Mouse (Mus musculus): Measurements from ENCODE around the gene Clic1. TPM values are rescaled to one million over a fixed set of nuclear protein-coding genes. Genes with fewer than 3 reads are reported as not detected.

Clic1 gene
- polyA plus RNA-seq, 1 experiment from 2014 or later, result 157 TPM

DNA sequence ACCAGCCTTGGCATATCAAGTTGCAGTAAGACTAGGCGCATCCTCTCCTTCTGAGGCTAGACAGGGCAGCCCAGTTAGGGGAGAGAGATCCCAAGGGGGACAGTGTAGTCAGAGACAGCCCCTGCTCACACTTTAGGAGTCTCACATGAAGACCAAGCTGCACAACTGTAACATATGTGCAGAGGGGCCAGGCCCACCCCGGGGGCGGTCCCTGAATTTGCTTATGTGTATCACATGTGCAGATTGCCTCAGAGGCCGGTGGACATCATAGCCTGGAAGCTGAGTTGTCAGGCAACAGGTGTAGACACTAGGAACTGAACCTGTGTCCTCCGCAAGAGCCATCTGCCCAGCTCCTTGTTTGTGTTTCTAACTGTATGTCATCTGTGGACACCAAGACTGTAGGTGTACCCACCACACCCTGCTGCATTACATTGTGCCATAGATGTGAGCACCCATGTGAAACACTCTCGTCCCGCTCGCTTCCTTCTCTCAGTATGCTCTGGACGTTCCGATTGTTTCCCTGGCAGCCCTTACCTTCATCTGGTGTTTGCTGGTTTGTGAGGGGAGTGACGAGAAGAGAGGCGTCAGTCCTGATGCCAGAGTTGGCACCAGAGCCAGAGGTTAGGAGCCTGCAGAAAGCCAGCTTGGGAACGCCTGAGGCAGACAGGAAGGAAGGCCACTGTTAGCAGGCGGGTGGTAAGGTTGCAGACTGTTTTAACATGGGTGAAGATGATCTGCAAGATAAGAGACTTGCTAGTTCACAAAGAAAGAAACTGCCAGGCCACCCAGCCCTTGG, 42.8 kb downstream of the Clic1 start:
- Histone ChIP-seq H3K9me3 (replicated peaks) (no peaks in the 10 kb centered on the region), H3K4me1 (peaks cover 12% of the 10 kb centered on the region), H3K36me3 (peaks cover 62% of the 10 kb centered on the region), H3K4me3 (no peak overlapping the region), H3K4me2 (replicated peaks) (no peak overlapping the region), H3K27ac (no peak overlapping the region), H3K9ac (peak overlapping the region; percentile 32; the same call in 1 of the 2 replicates), H3K27me3 (no peaks in the 10 kb centered on the region)
- WGBS, result 90% methylated on average over 14 of the region's 14 CpGs
- ATAC-seq (ENCODE audit: low FRiP score), result no peak

- 0 out of 2 replicates have a peak overlapping the region, but pooled peaks have one; percentile 8 for H3K9ac ChIP-seq
- 92% methylated on average over 15 of the region's 15 CpGs for WGBS
Measured at GRCm38 (mm10) chr17:35094475-35095365, 45.0 kb downstream of the Clic1 start.

GRCm38 (mm10) chr17:35096597-35096996, 46.8 kb downstream of the Clic1 start:
- Histone ChIP-seq H3K4me1 (no peaks in the 10 kb centered on the region), H3K9ac (no peak overlapping the region), H3K9me3 (replicated peaks) (no peaks in the 10 kb centered on the region), H3K27ac (no peak overlapping the region), H3K36me3 (peaks cover 90% of the 10 kb centered on the region), H3K4me2 (replicated peaks) (no peak overlapping the region), H3K27me3 (no peaks in the 10 kb centered on the region), H3K4me3 (no peak overlapping the region)
- ATAC-seq (ENCODE audit: low FRiP score), result no peak
- WGBS, result 84% methylated on average over 12 of the region's 12 CpGs

More at GRCm38 (mm10) chr17:35094475-35095365, 45.0 kb downstream of the Clic1 start:
- H3K4me2 ChIP-seq (replicated peaks), result no peak overlapping the region
- no peak for ATAC-seq (ENCODE audit: low FRiP score)
- no peaks in the 10 kb centered on the region for H3K9me3 ChIP-seq (replicated peaks)
- no peak overlapping the region for H3K4me3 ChIP-seq
- peaks cover 77% of the 10 kb centered on the region for H3K36me3 ChIP-seq
- H3K27me3 ChIP-seq, result no peaks in the 10 kb centered on the region
- no peak overlapping the region for H3K27ac ChIP-seq
- H3K4me1 ChIP-seq, result peaks cover 12% of the 10 kb centered on the region

DNA sequence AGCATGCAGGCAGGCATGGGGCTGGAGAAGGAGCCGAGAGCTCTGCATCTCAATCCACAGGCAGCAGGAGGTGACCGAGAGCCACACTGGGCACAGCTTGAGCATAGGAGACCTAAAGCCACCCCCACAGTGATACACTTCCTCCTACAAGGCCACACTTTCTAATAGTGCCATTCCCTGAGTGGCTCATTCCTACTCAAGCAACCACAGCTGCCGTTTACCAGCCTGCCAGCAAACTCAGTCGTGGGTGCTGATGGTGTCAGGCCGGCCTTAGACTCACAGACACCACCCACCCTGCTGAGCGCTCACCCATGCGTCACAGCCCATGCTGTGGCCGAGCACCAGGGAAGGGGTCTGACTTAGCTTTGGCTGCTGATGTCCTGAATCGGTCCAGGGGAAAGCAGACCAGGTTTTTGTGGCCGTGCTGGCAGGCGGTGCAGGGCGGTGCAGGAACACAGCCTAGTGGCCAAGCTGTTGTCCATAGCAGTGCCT, 47.4 kb downstream of the Clic1 start:
- no peak overlapping the region for H3K27ac ChIP-seq
- no peaks in the 10 kb centered on the region for H3K27me3 ChIP-seq
- H3K9ac ChIP-seq, result no peak overlapping the region
- no peaks in the 10 kb centered on the region for H3K9me3 ChIP-seq (replicated peaks)
- 79% methylated on average over 12 of the region's 12 CpGs for WGBS
- peaks cover 90% of the 10 kb centered on the region for H3K36me3 ChIP-seq
- H3K4me1 ChIP-seq, result no peaks in the 10 kb centered on the region
- no peak for ATAC-seq (ENCODE audit: low FRiP score)
- H3K4me3 ChIP-seq, result no peak overlapping the region
- H3K4me2 ChIP-seq (replicated peaks), result no peak overlapping the region

GRCm38 (mm10) chr17:35100196-35100765, 50.5 kb downstream of the Clic1 start:
- no peak for ATAC-seq (ENCODE audit: low FRiP score)
- Histone ChIP-seq H3K27ac (no peak overlapping the region), H3K4me2 (replicated peaks) (no peak overlapping the region), H3K9ac (no peak overlapping the region), H3K27me3 (no peaks in the 10 kb centered on the region), H3K9me3 (replicated peaks) (no peaks in the 10 kb centered on the region), H3K4me1 (no peaks in the 10 kb centered on the region), H3K36me3 (peaks cover 79% of the 10 kb centered on the region), H3K4me3 (no peak overlapping the region)
- 70% methylated on average over 10 of the region's 10 CpGs for WGBS

- no peak overlapping the region for H3K4me3 ChIP-seq
- H3K27me3 ChIP-seq, result no peaks in the 10 kb centered on the region
- H3K27ac ChIP-seq, result no peak overlapping the region
- 88% methylated on average over 11 of the region's 11 CpGs for WGBS
- peaks cover 72% of the 10 kb centered on the region for H3K36me3 ChIP-seq
- no peak for ATAC-seq (ENCODE audit: low FRiP score)
- no peak overlapping the region for H3K9ac ChIP-seq
- peaks cover 2% of the 10 kb centered on the region; the same call in 1 of the 2 replicates for H3K4me1 ChIP-seq
- no peaks in the 10 kb centered on the region for H3K9me3 ChIP-seq (replicated peaks)
- no peak overlapping the region for H3K4me2 ChIP-seq (replicated peaks)
Measured at GRCm38 (mm10) chr17:35101161-35101560, 51.4 kb downstream of the Clic1 start.

DNA sequence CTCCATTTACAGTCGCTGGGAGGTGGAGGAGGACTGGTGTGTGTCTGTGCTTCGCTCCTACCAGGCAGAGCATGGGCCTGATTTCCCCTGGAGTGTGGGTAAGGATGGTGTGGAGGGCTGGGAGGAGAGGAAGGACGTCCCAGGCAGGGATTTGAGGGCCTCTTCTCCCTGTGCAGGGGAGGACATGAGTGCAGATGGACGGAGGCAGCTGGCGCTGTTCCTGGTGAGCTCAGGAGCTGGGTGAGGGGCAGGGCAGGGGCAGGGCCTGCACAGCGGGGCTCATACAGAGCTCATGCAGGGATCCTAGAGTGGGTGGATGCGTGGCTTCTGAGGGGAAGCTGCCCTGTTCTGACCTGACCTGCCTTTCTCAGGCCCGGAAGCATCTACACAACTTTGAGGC, 52.5 kb downstream of the Clic1 start:
- 81% methylated on average over 8 of the region's 8 CpGs for WGBS
- peaks cover 4% of the 10 kb centered on the region; the same call in 1 of the 2 replicates for H3K4me1 ChIP-seq
- H3K9me3 ChIP-seq (replicated peaks), result no peaks in the 10 kb centered on the region
- ATAC-seq (ENCODE audit: low FRiP score), result no peak
- no peak overlapping the region for H3K9ac ChIP-seq
- no peak overlapping the region for H3K4me2 ChIP-seq (replicated peaks)
- peaks cover 61% of the 10 kb centered on the region for H3K36me3 ChIP-seq
- no peak overlapping the region for H3K27ac ChIP-seq
- no peak overlapping the region for H3K4me3 ChIP-seq
- H3K27me3 ChIP-seq, result no peaks in the 10 kb centered on the region

GRCm38 (mm10) chr17:35103221-35103690, 53.5 kb downstream of the Clic1 start:
- 0 out of 2 replicates have a peak overlapping the region, but pooled peaks have one; percentile 27 for H3K9ac ChIP-seq
- H3K4me1 ChIP-seq, result peaks cover 4% of the 10 kb centered on the region; the same call in 1 of the 2 replicates
- H3K36me3 ChIP-seq, result peaks cover 57% of the 10 kb centered on the region
- H3K9me3 ChIP-seq (replicated peaks), result no peaks in the 10 kb centered on the region
- H3K27me3 ChIP-seq, result no peaks in the 10 kb centered on the region
- no peak for ATAC-seq (ENCODE audit: low FRiP score)
- H3K4me2 ChIP-seq (replicated peaks), result no peak overlapping the region
- 71% methylated on average over 6 of the region's 6 CpGs for WGBS
- no peak overlapping the region for H3K4me3 ChIP-seq
- no peak overlapping the region for H3K27ac ChIP-seq

- no peak for ATAC-seq (ENCODE audit: low FRiP score)
- WGBS, result 92% methylated on average over 7 of the region's 7 CpGs
Measured at GRCm38 (mm10) chr17:35104079-35104478, 54.3 kb downstream of the Clic1 start.

DNA sequence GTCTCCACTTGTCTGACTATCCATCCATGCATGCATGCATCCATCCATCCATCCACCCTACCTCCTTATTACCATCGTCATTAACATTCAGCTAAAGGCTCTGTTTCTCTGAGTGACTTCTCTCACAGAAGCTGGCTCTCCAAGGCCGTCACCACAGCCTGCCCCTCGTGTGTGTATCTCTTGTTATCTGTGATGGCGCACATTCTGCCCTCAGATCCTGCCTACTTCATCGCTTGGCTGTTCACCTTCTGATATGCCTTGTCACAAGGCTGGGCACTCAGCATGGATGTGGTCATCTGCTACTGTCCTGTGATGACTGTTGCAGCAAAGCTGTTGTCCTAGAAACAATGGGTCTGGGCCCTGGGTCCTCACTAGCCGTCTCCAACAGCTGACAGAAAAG, 55.0 kb downstream of the Clic1 start:
- WGBS, result 78% methylated on average over 6 of the region's 6 CpGs
- H3K4me1 ChIP-seq, result peaks cover 4% of the 10 kb centered on the region; the same call in 1 of the 2 replicates
- no peak overlapping the region for H3K4me2 ChIP-seq (replicated peaks)
- peaks cover 43% of the 10 kb centered on the region for H3K36me3 ChIP-seq
- H3K27me3 ChIP-seq, result no peaks in the 10 kb centered on the region
- H3K27ac ChIP-seq, result no peak overlapping the region
- no peak overlapping the region for H3K4me3 ChIP-seq
- no peaks in the 10 kb centered on the region for H3K9me3 ChIP-seq (replicated peaks)
- H3K9ac ChIP-seq, result no peak overlapping the region
- no peak for ATAC-seq (ENCODE audit: low FRiP score)

More at GRCm38 (mm10) chr17:35104079-35104478, 54.3 kb downstream of the Clic1 start:
- peaks cover 50% of the 10 kb centered on the region for H3K36me3 ChIP-seq
- no peak overlapping the region for H3K4me3 ChIP-seq
- H3K4me1 ChIP-seq, result peaks cover 4% of the 10 kb centered on the region; the same call in 1 of the 2 replicates
- H3K27ac ChIP-seq, result no peak overlapping the region
- H3K27me3 ChIP-seq, result no peaks in the 10 kb centered on the region
- H3K9ac ChIP-seq, result no peak overlapping the region
- no peaks in the 10 kb centered on the region for H3K9me3 ChIP-seq (replicated peaks)
- no peak overlapping the region for H3K4me2 ChIP-seq (replicated peaks)

GRCm38 (mm10) chr17:35105740-35106389, 56.1 kb downstream of the Clic1 start:
- Histone ChIP-seq H3K9ac (peak overlapping the region; percentile 51), H3K4me2 (replicated peaks) (peak overlapping the region; percentile 37), H3K27ac (no peak overlapping the region), H3K4me3 (no peak overlapping the region), H3K36me3 (peaks cover 32% of the 10 kb centered on the region), H3K27me3 (no peaks in the 10 kb centered on the region), H3K4me1 (peaks cover 4% of the 10 kb centered on the region; the same call in 1 of the 2 replicates), H3K9me3 (replicated peaks) (no peaks in the 10 kb centered on the region)
- 26% methylated on average over 13 of the region's 13 CpGs for WGBS
- no peak for ATAC-seq (ENCODE audit: low FRiP score)
